Mouse (Mus musculus): ENCODE measurements at regions not wholly inside any gene's neighbourhood (a gene's known extent, or its start where the extent isn't known, plus 50 kb on each side); places are given as distances from the start of the nearest gene placed in this dataset.

GRCm38 (mm10) chr15:44913434-44913833, 4779.3 kb downstream of the 9330182O14Rik start:
- whole genome bisulfite sequencing = 85% methylated on average over 7 of the region's 7 CpGs
- H3K36me3 ChIP-seq (replicated peaks) = no peaks in the 10 kb centered on the region
- H3K4me1 ChIP-seq = no peaks in the 10 kb centered on the region
- H3K9ac ChIP-seq = no peak overlapping the region
- no peak overlapping the region for H3K4me3 ChIP-seq
- no peak overlapping the region for H3K27ac ChIP-seq
- no peak for ATAC-seq (replicated peaks)
- H3K4me2 ChIP-seq = no peak overlapping the region
- no peaks in the 10 kb centered on the region for H3K27me3 ChIP-seq (replicated peaks)
- no peaks in the 10 kb centered on the region for H3K9me3 ChIP-seq

- Histone ChIP-seq H3K9me3 (no peaks in the 10 kb centered on the region), H3K4me3 (no peak overlapping the region), H3K4me1 (no peaks in the 10 kb centered on the region), H3K36me3 (replicated peaks) (no peaks in the 10 kb centered on the region), H3K4me2 (no peak overlapping the region), H3K9ac (no peak overlapping the region), H3K27me3 (replicated peaks) (no peaks in the 10 kb centered on the region), H3K27ac (no peak overlapping the region)
- 88% methylated on average over 2 of the region's 2 CpGs for WGBS
- no peak for ATAC-seq (replicated peaks)
Observed at GRCm38 (mm10) chr15:44915005-44915404, 4780.8 kb downstream of the 9330182O14Rik start.

GRCm38 (mm10) chr15:44916479-44916878, 4782.3 kb downstream of the 9330182O14Rik start:
- no peak overlapping the region for H3K9ac ChIP-seq
- H3K4me3 ChIP-seq = no peak overlapping the region
- no peak for ATAC-seq (replicated peaks)
- no peaks in the 10 kb centered on the region for H3K4me1 ChIP-seq
- H3K9me3 ChIP-seq = no peaks in the 10 kb centered on the region
- 86% methylated on average over 1 of the region's 1 CpGs for WGBS
- no peaks in the 10 kb centered on the region for H3K27me3 ChIP-seq (replicated peaks)
- H3K4me2 ChIP-seq = no peak overlapping the region
- H3K36me3 ChIP-seq (replicated peaks) = no peaks in the 10 kb centered on the region
- no peak overlapping the region for H3K27ac ChIP-seq

GRCm38 (mm10) chr15:44924686-44925085, 4790.5 kb downstream of the 9330182O14Rik start:
- Histone ChIP-seq H3K36me3 (replicated peaks) (no peaks in the 10 kb centered on the region), H3K9ac (no peak overlapping the region), H3K4me2 (no peak overlapping the region), H3K4me1 (no peaks in the 10 kb centered on the region), H3K27me3 (replicated peaks) (no peaks in the 10 kb centered on the region), H3K9me3 (no peaks in the 10 kb centered on the region), H3K4me3 (no peak overlapping the region), H3K27ac (no peak overlapping the region)
- no peak for ATAC-seq (replicated peaks)
- WGBS = 96% methylated on average over 1 of the region's 1 CpGs

- Histone ChIP-seq H3K27me3 (replicated peaks) (no peaks in the 10 kb centered on the region), H3K9me3 (no peaks in the 10 kb centered on the region), H3K36me3 (replicated peaks) (no peaks in the 10 kb centered on the region), H3K4me3 (no peak overlapping the region), H3K4me1 (no peaks in the 10 kb centered on the region), H3K4me2 (no peak overlapping the region), H3K27ac (no peak overlapping the region), H3K9ac (no peak overlapping the region)
- WGBS = 83% methylated on average over 3 of the region's 3 CpGs
- ATAC-seq (replicated peaks) = no peak
Observed at GRCm38 (mm10) chr15:44927058-44927457, 4792.9 kb downstream of the 9330182O14Rik start.

GRCm38 (mm10) chr15:44948626-44949025, 4814.5 kb downstream of the 9330182O14Rik start:
- H3K4me1 ChIP-seq = no peaks in the 10 kb centered on the region
- H3K27ac ChIP-seq = no peak overlapping the region
- H3K4me3 ChIP-seq = no peak overlapping the region
- no peak overlapping the region for H3K9ac ChIP-seq
- 92% methylated on average over 4 of the region's 4 CpGs for WGBS
- H3K9me3 ChIP-seq = no peaks in the 10 kb centered on the region
- no peak for ATAC-seq (replicated peaks)
- no peaks in the 10 kb centered on the region for H3K36me3 ChIP-seq (replicated peaks)
- H3K4me2 ChIP-seq = no peak overlapping the region
- H3K27me3 ChIP-seq (replicated peaks) = no peaks in the 10 kb centered on the region

GRCm38 (mm10) chr15:44950952-44951642, 4816.9 kb downstream of the 9330182O14Rik start:
- Histone ChIP-seq H3K4me3 (no peak overlapping the region), H3K36me3 (replicated peaks) (no peaks in the 10 kb centered on the region), H3K9ac (no peak overlapping the region), H3K27me3 (replicated peaks) (no peaks in the 10 kb centered on the region), H3K27ac (no peak overlapping the region), H3K4me2 (no peak overlapping the region), H3K9me3 (no peaks in the 10 kb centered on the region), H3K4me1 (no peaks in the 10 kb centered on the region)
- ATAC-seq (replicated peaks) = no peak
- whole genome bisulfite sequencing = 91% methylated on average over 7 of the region's 7 CpGs

Measured in midbrain, embryonic 15.5 days (tissue).